Mouse (Mus musculus) liver, embryonic 12.5 days (tissue): ENCODE measurements around the gene Sh2d3c. TPM values are rescaled to one million over a fixed set of nuclear protein-coding genes. Genes with fewer than 3 reads are reported as not detected.

ENCODE experiments used
- ATAC-seq: fragments of 200-750 bp; cut with Nextera tagmentation; 2 replicates; pipeline ENCODE4 v1.8.0; 2017; ENCODE audit warnings: moderate number of reproducible peaks, mild to moderate bottlenecking, moderate library complexity
- H3K27ac ChIP-seq: fragments of 300-500 bp; sonication (generic); 2 replicates; pipeline ENCODE4 v1.5.1; 2016; ENCODE audit warnings: mild to moderate bottlenecking
- H3K27me3 ChIP-seq: fragments of 300-500 bp; sonication (generic); replicated peaks from 2 replicates; pipeline ENCODE4 v1.6.1; 2016; ENCODE audit warnings: mild to moderate bottlenecking, moderate library complexity
- H3K36me3 ChIP-seq: fragments of 300-500 bp; sonication (generic); 2 replicates; pipeline ENCODE4 v1.6.1; 2016; ENCODE audit warnings: mild to moderate bottlenecking, moderate library complexity
- H3K4me1 ChIP-seq: fragments of 300-500 bp; sonication (generic); 2 replicates; pipeline ENCODE4 v1.6.1; 2016
- H3K4me2 ChIP-seq: fragments of 300-500 bp; sonication (generic); 2 replicates; pipeline ENCODE4 v1.6.1; 2016; ENCODE audit warnings: mild to moderate bottlenecking, moderate library complexity
- H3K4me3 ChIP-seq: fragments of 300-500 bp; sonication (generic); 2 replicates; pipeline ENCODE4 v1.5.1; 2016; ENCODE audit warnings: mild to moderate bottlenecking, moderate library complexity
- H3K9ac ChIP-seq: fragments of 300-500 bp; sonication (generic); 2 replicates; pipeline ENCODE4 v1.6.1; 2016; ENCODE audit warnings: mild to moderate bottlenecking, moderate library complexity
- H3K9me3 ChIP-seq: fragments of 300-500 bp; sonication (generic); replicated peaks from 2 replicates; pipeline ENCODE4 v1.6.1; 2016; ENCODE audit warnings: mild to moderate bottlenecking, moderate library complexity
- WGBS: fragments of 180-500 bp; shearing (Covaris S2); methylation state at CpG from one replicate; pipeline ENCODE4 v1.1.7; 2016; ENCODE audit not compliant: insufficient replicate concordance; 5-methylcytosine and 5-hydroxymethylcytosine counted together
- polyA plus RNA-seq: library from polyadenylated mRNA; unstranded; fragments of >200 nt; fragmentation: Nextera tagmentation; extraction: Ambion mirVana; gene quantifications from 2 replicates; pipeline ENCODE4 v1.2.1, GENCODE M21; 2016

The Sh2d3c gene
- polyA plus RNA-seq, 1 experiment from 2014 or later: 10.1 TPM

- no peaks in the 10 kb centered on the region for H3K9me3 ChIP-seq
- no peak overlapping the region for H3K4me3 ChIP-seq
- H3K4me2 ChIP-seq: no peak overlapping the region
- peaks cover 25% of the 10 kb centered on the region for H3K4me1 ChIP-seq
- no peak for ATAC-seq
- H3K27me3 ChIP-seq: no peaks in the 10 kb centered on the region
- no peak overlapping the region for H3K27ac ChIP-seq
- peaks cover 90% of the 10 kb centered on the region for H3K36me3 ChIP-seq
- no peak overlapping the region for H3K9ac ChIP-seq
- 80% methylated on average over 15 of the region's 15 CpGs for WGBS
Observed at GRCm38 (mm10) chr2:32684681-32685428, 36.0 kb upstream of the Sh2d3c start.

DNA sequence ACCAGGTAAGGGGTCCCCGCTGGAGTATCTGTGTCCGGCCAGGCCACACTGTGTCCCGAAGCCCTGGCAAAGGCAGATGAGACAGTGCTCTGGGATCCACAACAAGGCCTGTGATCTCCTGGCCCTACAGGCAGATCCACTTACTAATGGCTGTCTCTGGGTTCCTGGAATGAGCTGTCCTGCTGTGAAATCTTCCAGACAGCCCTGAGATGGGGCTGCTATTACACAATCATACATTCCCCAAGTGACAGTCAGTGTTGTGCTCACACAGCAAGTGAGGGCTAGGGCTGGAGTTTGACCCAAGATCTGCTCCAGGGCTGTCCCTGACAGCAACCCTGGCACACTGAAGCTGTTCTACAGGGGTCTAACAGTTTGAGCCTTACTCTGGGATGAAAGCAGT, 35.0 kb upstream of the Sh2d3c start:
- Histone ChIP-seq H3K9ac (no peak overlapping the region), H3K4me3 (no peak overlapping the region), H3K36me3 (peaks cover 85% of the 10 kb centered on the region), H3K4me1 (peaks cover 29% of the 10 kb centered on the region), H3K4me2 (no peak overlapping the region), H3K27ac (no peak overlapping the region), H3K9me3 (no peaks in the 10 kb centered on the region), H3K27me3 (no peaks in the 10 kb centered on the region)
- 79% methylated on average over 3 of the region's 3 CpGs for whole genome bisulfite sequencing
- no peak for ATAC-seq

DNA sequence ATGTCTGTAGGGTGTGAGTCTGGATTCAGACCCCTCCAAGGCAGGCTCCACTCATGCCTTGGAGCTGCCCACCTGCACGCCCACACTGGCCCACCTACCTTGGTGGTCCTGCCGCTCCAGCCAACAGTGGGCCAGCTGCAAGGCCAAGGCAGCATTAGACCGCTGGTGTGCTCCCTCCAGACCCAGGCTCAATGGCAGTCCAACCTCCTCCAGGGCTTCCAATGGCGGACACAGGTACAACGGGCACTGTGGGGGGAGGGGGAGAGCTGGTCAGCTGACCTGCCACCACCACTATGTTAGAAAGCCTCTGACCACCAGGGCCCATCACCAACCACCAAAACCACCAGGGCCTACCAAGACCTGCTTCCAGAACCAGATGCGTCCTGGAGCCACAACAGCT, 34.2 kb upstream of the Sh2d3c start:
- peaks cover 31% of the 10 kb centered on the region for H3K4me1 ChIP-seq
- H3K4me3 ChIP-seq: no peak overlapping the region
- no peak overlapping the region for H3K4me2 ChIP-seq
- 91% methylated on average over 5 of the region's 6 CpGs for WGBS
- no peak for ATAC-seq
- no peaks in the 10 kb centered on the region for H3K9me3 ChIP-seq
- H3K9ac ChIP-seq: no peak overlapping the region
- H3K36me3 ChIP-seq: peaks cover 85% of the 10 kb centered on the region
- H3K27ac ChIP-seq: no peak overlapping the region
- H3K27me3 ChIP-seq: no peaks in the 10 kb centered on the region

DNA sequence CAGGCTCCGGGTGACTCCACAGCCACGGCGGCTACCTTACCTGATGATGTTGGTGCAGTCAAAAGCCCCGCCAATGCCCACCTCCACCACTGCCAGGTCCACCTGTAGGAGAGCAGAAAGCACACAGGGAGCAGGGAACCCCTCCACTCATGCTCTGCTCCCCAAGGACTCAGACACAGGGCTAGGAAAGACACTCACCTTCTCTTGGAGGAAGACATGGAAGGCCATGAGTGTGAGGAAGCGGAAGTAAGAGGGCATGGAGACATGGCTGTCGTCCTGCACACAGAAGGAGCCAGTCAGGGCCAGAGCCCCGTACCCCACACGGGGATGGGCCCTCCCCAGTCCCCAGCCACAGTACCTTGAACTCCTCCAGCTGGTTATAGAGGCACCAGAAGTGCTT, 33.3 kb upstream of the Sh2d3c start:
- H3K9ac ChIP-seq: no peak overlapping the region
- H3K27me3 ChIP-seq: no peaks in the 10 kb centered on the region
- peaks cover 32% of the 10 kb centered on the region for H3K4me1 ChIP-seq
- no peak overlapping the region for H3K27ac ChIP-seq
- no peak overlapping the region for H3K4me3 ChIP-seq
- H3K4me2 ChIP-seq: no peak overlapping the region
- H3K9me3 ChIP-seq: no peaks in the 10 kb centered on the region
- ATAC-seq: no peak
- peaks cover 78% of the 10 kb centered on the region for H3K36me3 ChIP-seq
- WGBS: 85% methylated on average over 8 of the region's 8 CpGs

GRCm38 (mm10) chr2:32689420-32689819, 31.4 kb upstream of the Sh2d3c start:
- H3K4me1 ChIP-seq: peaks cover 47% of the 10 kb centered on the region
- 33% methylated on average over 5 of the region's 5 CpGs for WGBS
- ATAC-seq: no peak

GRCm38 (mm10) chr2:32691041-32691440, 29.8 kb upstream of the Sh2d3c start:
- no peaks in the 10 kb centered on the region for H3K9me3 ChIP-seq
- no peaks in the 10 kb centered on the region for H3K27me3 ChIP-seq
- no peak for ATAC-seq
- H3K4me3 ChIP-seq: no peak overlapping the region
- H3K27ac ChIP-seq: peak overlapping the region; percentile 52
- peak overlapping the region; percentile 8; the same call in 1 of the 2 replicates for H3K4me2 ChIP-seq
- 69% methylated on average over 11 of the region's 11 CpGs for WGBS
- no peak overlapping the region for H3K9ac ChIP-seq
- peaks cover 44% of the 10 kb centered on the region for H3K36me3 ChIP-seq
- H3K4me1 ChIP-seq: peaks cover 50% of the 10 kb centered on the region

More at GRCm38 (mm10) chr2:32689420-32689819, 31.4 kb upstream of the Sh2d3c start:
- H3K4me3 ChIP-seq: no peak overlapping the region
- H3K27ac ChIP-seq: no peak overlapping the region
- peaks cover 60% of the 10 kb centered on the region for H3K36me3 ChIP-seq
- H3K4me2 ChIP-seq: no peak overlapping the region
- no peaks in the 10 kb centered on the region for H3K9me3 ChIP-seq
- no peaks in the 10 kb centered on the region for H3K27me3 ChIP-seq
- H3K9ac ChIP-seq: no peak overlapping the region

DNA sequence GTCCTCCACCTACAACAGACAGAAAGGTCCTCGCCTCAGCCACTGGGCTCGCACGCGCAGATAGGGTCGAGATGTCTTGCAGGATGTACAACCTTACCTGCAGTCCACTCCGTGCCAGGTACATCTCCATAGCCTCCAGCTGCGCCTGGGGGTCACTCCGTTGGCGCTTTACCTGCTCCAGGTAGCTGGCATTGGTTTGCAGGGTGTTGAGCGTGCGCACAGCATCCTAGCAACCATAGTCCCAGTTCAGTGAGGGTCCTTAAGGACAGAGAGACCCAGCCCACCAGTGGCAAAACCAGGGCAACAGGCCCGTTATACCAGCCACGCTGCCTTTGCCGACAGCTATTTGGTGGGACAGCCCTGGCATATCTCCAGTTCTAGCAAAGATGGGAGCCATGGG, 28.4 kb upstream of the Sh2d3c start:
- no peaks in the 10 kb centered on the region for H3K9me3 ChIP-seq
- peaks cover 29% of the 10 kb centered on the region for H3K36me3 ChIP-seq
- H3K4me3 ChIP-seq: peak overlapping the region; percentile 74
- no peak overlapping the region for H3K27ac ChIP-seq
- H3K27me3 ChIP-seq: no peaks in the 10 kb centered on the region
- H3K4me1 ChIP-seq: peaks cover 47% of the 10 kb centered on the region
- WGBS: 90% methylated on average over 14 of the region's 14 CpGs
- peak overlapping the region; percentile 95 for H3K4me2 ChIP-seq
- ATAC-seq: no peak
- peak overlapping the region; percentile 90 for H3K9ac ChIP-seq

DNA sequence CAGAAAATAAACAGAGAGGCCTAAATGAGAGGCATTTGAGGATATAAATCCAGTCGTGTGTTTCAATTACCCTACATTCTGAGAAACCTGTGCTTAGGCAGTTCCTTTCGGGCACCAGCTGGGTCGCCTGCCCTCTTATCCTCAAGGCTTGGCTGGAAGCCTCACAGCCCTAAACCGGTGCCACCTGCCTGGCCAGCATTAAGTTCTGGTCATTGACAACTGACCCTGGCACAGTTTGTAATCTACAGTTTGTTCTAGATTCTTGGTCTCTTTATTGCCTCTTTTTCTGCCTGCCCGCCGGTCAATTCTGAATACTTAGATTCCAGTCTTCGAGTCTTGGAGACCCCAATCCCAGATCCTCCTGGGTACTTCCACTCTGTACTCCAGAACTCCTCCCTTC, 27.6 kb upstream of the Sh2d3c start:
- Histone ChIP-seq H3K9ac (peak overlapping the region; percentile 90), H3K27ac (peak overlapping the region; percentile 83; the same call in 1 of the 2 replicates), H3K4me2 (peak overlapping the region; percentile 95), H3K27me3 (no peaks in the 10 kb centered on the region), H3K4me3 (peak overlapping the region; percentile 74), H3K9me3 (no peaks in the 10 kb centered on the region), H3K36me3 (peaks cover 21% of the 10 kb centered on the region), H3K4me1 (peaks cover 47% of the 10 kb centered on the region)
- no peak for ATAC-seq
- WGBS: 12% methylated on average over 7 of the region's 7 CpGs

DNA sequence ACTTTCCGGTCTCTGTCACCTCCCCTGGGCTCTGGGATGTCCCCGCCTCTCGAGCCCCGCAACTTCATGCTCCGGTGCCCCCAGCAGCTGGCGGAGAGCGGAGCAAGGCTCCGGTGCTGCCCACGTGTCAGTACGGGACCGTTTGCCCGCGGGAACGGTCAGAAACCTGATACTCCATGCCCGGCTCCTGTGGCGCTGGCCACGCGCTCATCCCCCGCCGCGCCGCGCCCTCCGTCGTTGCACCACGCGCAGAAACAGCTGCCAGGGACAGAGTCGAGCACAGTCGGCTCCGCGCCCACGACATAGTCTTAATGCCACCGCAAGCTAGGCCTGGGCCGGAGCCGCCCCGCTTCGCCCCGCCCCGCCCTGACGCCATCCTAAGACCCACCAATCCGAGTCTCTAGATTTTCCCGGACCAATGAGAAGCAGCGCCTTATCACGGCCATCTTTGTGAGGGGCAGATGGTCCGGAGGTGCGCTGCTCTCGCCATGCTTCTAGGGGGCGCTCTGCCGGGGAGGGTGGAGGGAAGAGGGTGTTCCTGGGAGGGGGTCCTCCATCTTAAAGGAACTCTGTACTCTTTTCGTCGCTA, 26.9 kb upstream of the Sh2d3c start:
- Histone ChIP-seq H3K27me3 (no peaks in the 10 kb centered on the region), H3K36me3 (peaks cover 17% of the 10 kb centered on the region), H3K4me3 (peak overlapping the region; percentile 74), H3K27ac (peak overlapping the region; percentile 83), H3K9ac (peak overlapping the region; percentile 90), H3K4me2 (peak overlapping the region; percentile 95), H3K4me1 (peaks cover 47% of the 10 kb centered on the region), H3K9me3 (no peaks in the 10 kb centered on the region)
- ATAC-seq: peak; percentile 95
- WGBS: under 1% methylated on average over 51 of the region's 51 CpGs

GRCm38 (mm10) chr2:32694691-32695090, 26.2 kb upstream of the Sh2d3c start:
- Histone ChIP-seq H3K9me3 (no peaks in the 10 kb centered on the region), H3K9ac (no peak overlapping the region), H3K27ac (no peak overlapping the region), H3K4me3 (peak overlapping the region; percentile 74), H3K4me2 (peak overlapping the region; percentile 95), H3K36me3 (peaks cover 14% of the 10 kb centered on the region), H3K4me1 (peaks cover 43% of the 10 kb centered on the region), H3K27me3 (no peaks in the 10 kb centered on the region)
- ATAC-seq: no peak
- WGBS: 77% methylated on average over 12 of the region's 12 CpGs

DNA sequence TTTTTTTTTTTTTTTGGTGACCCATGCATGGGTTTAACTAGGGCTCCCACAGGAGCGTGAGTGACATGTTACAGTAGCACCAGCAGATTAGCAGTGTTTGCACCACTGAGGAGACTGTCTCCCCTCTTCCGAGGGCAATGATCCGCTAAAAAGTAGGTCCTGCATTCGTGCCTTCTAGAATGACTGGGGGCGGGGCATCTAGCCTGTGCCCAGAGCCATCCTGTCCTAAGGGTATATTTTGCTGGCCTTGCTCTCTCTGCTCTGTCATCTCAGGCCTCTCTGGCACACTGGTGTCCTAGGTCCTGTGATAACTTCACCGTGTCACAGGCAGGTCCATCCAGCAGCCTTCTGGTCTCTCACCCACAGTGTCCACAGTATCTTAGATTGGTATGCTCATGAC, 21.2 kb upstream of the Sh2d3c start:
- Histone ChIP-seq H3K27me3 (no peaks in the 10 kb centered on the region), H3K4me1 (peaks cover 7% of the 10 kb centered on the region), H3K36me3 (peaks cover 30% of the 10 kb centered on the region), H3K4me3 (no peak overlapping the region), H3K9ac (no peak overlapping the region), H3K4me2 (no peak overlapping the region), H3K27ac (no peak overlapping the region), H3K9me3 (no peaks in the 10 kb centered on the region)
- 79% methylated on average over 6 of the region's 6 CpGs for WGBS
- no peak for ATAC-seq

DNA sequence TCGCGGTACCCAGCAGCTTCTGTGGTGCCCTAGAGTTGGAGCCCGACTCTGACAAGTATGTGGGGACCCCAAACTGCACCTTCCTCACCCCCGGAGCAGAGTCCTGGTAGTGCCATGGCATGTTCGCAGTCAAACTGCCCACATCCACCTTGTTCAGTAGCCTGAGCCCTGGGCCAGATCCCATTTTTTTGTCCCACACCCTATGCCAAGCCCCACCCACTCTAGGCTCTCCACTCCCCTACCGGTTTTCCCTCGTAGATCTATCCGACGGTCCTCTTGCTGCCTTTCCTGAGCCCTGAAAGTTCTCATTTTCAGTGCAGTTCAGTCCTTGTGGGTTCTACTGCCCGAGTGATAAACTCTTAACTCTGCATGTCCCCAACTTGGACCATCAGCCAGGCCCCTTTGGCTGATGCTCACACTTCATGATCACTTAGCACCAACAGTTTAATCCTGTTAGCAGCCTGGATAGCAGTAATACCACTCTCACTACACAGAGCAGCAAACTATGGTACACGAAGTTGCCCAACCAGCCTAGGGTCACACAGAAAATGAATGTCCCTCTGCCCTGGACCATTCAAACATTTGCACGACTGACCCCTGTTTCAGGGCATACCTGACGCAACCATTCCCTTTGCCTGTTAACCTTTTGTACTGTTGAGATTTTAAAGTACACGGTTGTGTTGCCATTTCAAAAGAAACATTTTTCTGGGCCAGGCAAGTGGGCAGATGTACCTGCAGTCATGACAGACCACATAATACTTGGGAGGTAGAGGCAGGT, 19.7 kb upstream of the Sh2d3c start:
- ATAC-seq: peak; percentile 51; the same call in 1 of the 2 replicates

More for the DNA sequence above, 19.7 kb upstream of the Sh2d3c start:
- no peaks in the 10 kb centered on the region for H3K27me3 ChIP-seq
- peaks cover 10% of the 10 kb centered on the region for H3K4me1 ChIP-seq
- H3K4me2 ChIP-seq: no peak overlapping the region
- no peak overlapping the region for H3K9ac ChIP-seq
- H3K4me3 ChIP-seq: no peak overlapping the region
- H3K9me3 ChIP-seq: no peaks in the 10 kb centered on the region
- H3K36me3 ChIP-seq: peaks cover 44% of the 10 kb centered on the region
- 75% methylated on average over 14 of the region's 14 CpGs for WGBS
- peak overlapping the region; percentile 57 for H3K27ac ChIP-seq
